Mouse (Mus musculus): Measurements from ENCODE around the gene Gm20390. TPM values are rescaled to one million over a fixed set of nuclear protein-coding genes. Genes with fewer than 3 reads are reported as not detected.

The Gm20390 gene
- polyA plus RNA-seq, 1 experiment from 2014 or later: 498 TPM

DNA sequence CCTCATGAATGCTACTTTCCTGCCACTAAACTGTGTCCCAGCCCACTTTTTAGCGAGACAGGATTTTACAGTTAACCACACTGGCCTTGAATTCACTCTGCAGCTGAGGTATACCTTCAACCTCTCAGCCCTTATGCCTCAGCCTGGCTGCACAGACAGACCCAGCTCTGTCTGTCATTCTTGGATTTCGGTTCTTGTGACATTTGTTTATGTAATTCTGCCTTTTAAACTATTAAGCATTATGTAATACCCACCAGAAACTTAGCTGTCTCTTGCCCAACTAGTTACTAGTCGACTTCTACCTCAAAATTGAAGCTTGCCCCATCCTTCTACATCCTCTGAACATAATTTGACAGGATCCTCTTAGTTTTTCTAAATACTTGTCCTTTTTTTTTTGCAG lies 60.3 kb downstream of the Gm20390 start:
- Histone ChIP-seq H3K36me3 (peaks cover 89% of the 10 kb centered on the region), H3K27ac (replicated peaks) (no peak overlapping the region), H3K27me3 (ENCODE audit: low read depth, poor library complexity, severe bottlenecking) (no peaks in the 10 kb centered on the region), H3K9me3 (replicated peaks) (no peaks in the 10 kb centered on the region), H3K4me3 (no peak overlapping the region), H3K4me1 (no peaks in the 10 kb centered on the region)
- 87% methylated on average over 3 of the region's 3 CpGs for WGBS
- DNase-seq (ENCODE audit: low spot score): no peak

DNA sequence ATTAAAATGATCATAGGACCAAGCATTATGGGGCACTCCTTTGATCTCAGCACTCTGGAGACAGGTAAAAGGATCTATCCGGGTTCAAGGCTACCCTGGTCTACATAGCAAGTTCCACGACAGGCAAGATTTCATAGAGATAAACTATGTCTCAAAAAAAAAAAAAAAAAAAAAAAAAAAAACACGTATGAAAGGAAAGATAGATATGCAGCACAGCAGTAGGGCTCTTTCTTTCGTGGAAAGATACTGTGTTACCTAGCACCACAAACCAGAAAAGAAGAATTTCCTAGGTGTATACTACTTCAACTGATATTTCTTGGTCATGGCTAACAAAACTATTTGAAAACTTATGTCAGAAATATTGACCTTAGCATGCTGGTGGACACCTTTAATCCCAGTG lies 61.3 kb downstream of the Gm20390 start:
- Histone ChIP-seq H3K36me3 (peaks cover 79% of the 10 kb centered on the region), H3K9me3 (replicated peaks) (no peaks in the 10 kb centered on the region), H3K4me1 (no peaks in the 10 kb centered on the region), H3K27ac (replicated peaks) (no peak overlapping the region), H3K4me3 (no peak overlapping the region), H3K27me3 (ENCODE audit: low read depth, poor library complexity, severe bottlenecking) (no peaks in the 10 kb centered on the region)
- 96% methylated on average over 4 of the region's 4 CpGs for WGBS
- no peak for DNase-seq (ENCODE audit: low spot score)

Other genes starting within 250 kb of the Gm20390 start
- 32.3 and 38.1 TPM in 2 replicates for gene Utp18, start 82.5 kb downstream of the Gm20390 start, polyA plus RNA-seq (2016; fragmentation: Nextera tagmentation; extraction: Ambion mirVana)
- 32.0 and 37.4 TPM in 2 replicates for gene Mbtd1, start 82.4 kb downstream of the Gm20390 start, polyA plus RNA-seq (2016; fragmentation: Nextera tagmentation; extraction: Ambion mirVana)
- gene Nme2, start 12.0 kb downstream of the Gm20390 start, polyA plus RNA-seq (2016; fragmentation: Nextera tagmentation; extraction: Ambion mirVana): 127 and 138 TPM in 2 replicates
- gene Nme1, start 228 bp upstream of the Gm20390 start, polyA plus RNA-seq (2016; fragmentation: Nextera tagmentation; extraction: Ambion mirVana): 281 and 305 TPM in 2 replicates
- gene Spag9, start 27.8 kb upstream of the Gm20390 start, polyA plus RNA-seq (2016; fragmentation: Nextera tagmentation; extraction: Ambion mirVana): 61.9 and 81.6 TPM in 2 replicates
- 18.4 and 21.6 TPM in 2 replicates for gene Tob1, start 243.2 kb upstream of the Gm20390 start, polyA plus RNA-seq (2016; fragmentation: Nextera tagmentation; extraction: Ambion mirVana)

All from midbrain, embryonic 10.5 days (tissue).